Mouse (Mus musculus): ENCODE measurements around the gene Gm281.

- TF ChIP-seq CTCF (IDR thresholded peaks at IDR 0.05; ENCODE audit: control insufficient read depth, insufficient read depth, low read length) (no peak), POLR2A (IDR thresholded peaks at IDR 0.05; ENCODE audit: borderline replicate concordance, control insufficient read depth, low read depth, low read length) (no peak)
These were observed 929 bp upstream of the Gm281 start for GRCm38 (mm10) chr14:13915207-13915606.

Measured in bone marrow, adult 2 months (tissue).